Mouse (Mus musculus) adrenal gland, postnatal 14 days (tissue): ENCODE results near the gene Slc16a12. TPM values are rescaled to one million over a fixed set of nuclear protein-coding genes. Genes with fewer than 3 reads are reported as not detected.
"Not testable (repeated sequence)": the region's sequence is repeated elsewhere in the genome, so short reads cannot be mapped to it uniquely, and the experiment has no call there.

Experiments
- DNase-seq: peaks from one replicate; pipeline ENCODE4 v3.0.0; 2021; ENCODE audit warnings: mixed read lengths
- long read RNA-seq, 2 experiments: library from polyadenylated mRNA; stranded (forward); transcript quantifications; one replicate each; pipeline ENCODE4 v2.0.0; 2021
- total RNA-seq: library from RNA; stranded (reverse); gene quantifications from 2 replicates; pipeline ENCODE4 v1.2.3, GENCODE M21; 2021

Gene Slc16a12
- 0.79 and 7.7 TPM in 2 replicates for total RNA-seq
- long read RNA-seq, experiment 1: 0 reads
- long read RNA-seq, experiment 2, full-length matches to known transcripts: 4 of 6 reads
- long read RNA-seq, experiment 2, partial matches to known transcripts: 1 of 6 reads
- long read RNA-seq, experiment 2, other reads (novel, unspliced or antisense): 1 of 6 reads

- peak; percentile 49 for DNase-seq
Observed at GRCm38 (mm10) chr19:34746688-34747504, at the start of gene Slc16a12. Gene Slc16a12, minus strand, starts transcription at chr19:34747289.

GRCm38 (mm10) chr19:34796396-34796795, 49.3 kb upstream of the Slc16a12 start:
- no peak for DNase-seq

DNA sequence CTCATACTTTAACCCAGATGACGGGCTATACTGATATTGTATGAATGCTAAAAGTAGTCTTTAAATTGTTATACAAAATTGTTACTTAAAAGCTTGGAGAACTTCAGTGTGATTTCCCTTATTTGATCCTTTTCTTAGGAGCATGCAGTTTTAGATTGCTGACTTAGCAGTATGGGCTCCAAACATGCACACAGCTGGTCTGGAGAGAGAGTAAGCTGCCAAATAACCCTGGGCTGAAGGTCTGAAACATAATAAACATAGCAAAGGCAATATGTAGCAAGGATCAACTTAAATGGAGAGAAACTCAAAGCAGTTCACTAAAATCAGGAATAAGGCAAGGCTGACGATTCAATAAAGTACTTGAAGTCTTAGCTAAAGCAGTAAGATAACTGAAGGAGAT, 35.4 kb upstream of the Slc16a12 start:
- DNase-seq: no peak

GRCm38 (mm10) chr19:34778993-34779392, 31.9 kb upstream of the Slc16a12 start:
- DNase-seq: no peak

DNA sequence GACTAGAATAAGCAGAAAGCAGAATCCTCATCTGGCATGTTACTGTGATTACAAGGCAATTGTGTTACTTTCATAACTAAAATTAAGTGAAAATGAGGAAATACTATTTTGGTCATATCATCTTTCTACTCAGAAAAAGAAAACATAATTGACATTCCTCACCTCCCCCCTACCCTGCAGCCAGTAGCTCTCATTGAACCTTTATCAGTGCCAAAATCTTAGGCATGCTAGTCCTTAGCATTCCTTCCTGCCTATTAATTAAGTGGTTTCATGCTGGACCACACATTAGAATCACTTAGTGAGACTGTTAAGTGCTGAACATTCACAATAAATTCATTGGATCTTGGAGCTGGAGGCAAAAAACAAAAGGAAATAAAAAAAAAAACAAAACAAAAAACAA, 31.0 kb upstream of the Slc16a12 start:
- DNase-seq: no peak

- DNase-seq: peak; percentile 59
Observed at GRCm38 (mm10) chr19:34772775-34773174, 25.7 kb upstream of the Slc16a12 start.

DNA sequence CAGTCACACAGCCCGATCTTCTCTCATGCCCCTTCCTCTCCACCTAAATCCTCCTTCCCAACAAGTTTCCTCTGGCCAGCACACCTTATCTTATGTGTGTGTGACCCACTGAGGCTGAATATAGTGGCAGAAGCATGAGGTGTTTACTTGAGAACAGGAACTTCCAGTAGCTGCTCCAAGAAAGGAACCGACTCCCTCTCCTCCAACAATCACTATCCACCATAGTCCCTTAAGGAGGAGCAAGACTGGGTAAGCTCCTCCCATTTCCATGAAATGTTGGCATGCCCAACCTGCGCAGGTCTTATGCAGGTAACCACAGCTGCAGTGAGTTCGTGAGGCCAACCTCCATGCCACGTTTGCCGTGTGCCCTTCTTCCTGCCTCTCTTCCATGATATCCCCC, 23.7 kb upstream of the Slc16a12 start:
- DNase-seq: no peak

- no peak for DNase-seq
Observed at GRCm38 (mm10) chr19:34758754-34759153, 11.7 kb upstream of the Slc16a12 start.

DNA sequence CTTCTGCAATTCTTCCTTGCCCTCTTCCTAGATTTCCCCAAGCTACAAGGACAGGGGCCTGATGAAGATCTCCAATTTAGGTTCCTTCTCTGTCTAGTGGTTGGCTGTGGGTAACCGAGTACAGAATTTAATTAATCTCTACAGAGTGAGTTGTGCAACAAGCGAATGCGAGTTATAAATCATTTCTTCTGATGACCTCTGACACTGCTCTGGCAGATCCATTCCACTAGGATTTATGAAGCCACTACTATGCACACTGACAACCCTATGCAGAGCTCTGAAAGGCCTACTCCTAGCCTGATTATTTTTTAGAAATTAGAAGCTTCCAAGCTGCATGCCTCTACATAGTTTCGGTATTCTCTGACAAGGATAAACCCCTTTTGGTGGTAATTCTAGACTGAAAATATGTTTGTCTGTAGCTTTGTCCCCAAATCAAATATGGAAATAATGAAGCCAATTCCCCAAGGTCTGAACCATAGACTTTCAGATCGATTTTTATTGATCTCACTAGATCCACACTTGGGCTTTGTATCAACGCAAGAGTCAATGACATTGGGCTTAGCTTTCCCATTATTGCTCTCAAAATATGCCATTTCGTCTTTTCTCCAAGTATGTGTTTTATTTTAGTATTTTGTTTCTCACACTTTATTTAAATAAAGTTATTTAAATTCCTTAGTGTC, 9.6 kb upstream of the Slc16a12 start:
- DNase-seq: no peak

- DNase-seq: no peak
Observed at GRCm38 (mm10) chr19:34755680-34756079, 8.6 kb upstream of the Slc16a12 start.

- no peak for DNase-seq
Observed at GRCm38 (mm10) chr19:34753243-34753642, 6.2 kb upstream of the Slc16a12 start.

DNA sequence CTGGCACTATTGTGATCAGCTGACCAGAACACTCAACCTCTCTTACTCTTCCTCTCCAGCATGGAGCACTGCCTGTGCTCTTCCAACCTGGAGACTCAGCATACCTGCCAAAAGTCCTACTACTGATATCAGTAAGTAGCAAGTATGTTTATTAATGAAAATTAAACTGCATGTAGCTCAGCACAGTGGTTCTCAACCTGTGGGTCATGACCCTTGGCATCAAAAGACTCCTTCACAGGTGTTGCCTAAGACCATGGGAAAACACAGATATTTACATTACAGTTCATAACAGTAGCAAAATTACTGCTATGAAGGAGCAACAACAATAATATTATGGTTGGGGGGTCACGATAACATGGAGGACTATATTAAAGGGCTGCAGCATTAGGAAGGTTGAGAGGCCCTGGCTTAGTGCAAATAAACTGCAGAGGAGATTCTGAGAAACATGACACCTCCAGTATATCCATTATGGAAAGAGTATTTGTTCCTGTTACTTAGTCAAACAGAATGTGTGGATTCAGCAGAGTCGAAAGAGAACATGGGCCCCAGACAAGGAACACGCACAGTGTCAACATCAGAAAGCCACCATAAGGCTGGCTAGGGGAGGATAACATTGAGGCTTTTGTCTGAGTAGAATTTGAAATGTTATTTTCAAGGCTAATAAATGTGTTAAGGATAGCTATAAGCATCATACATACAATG, 5.5 kb upstream of the Slc16a12 start:
- no peak for DNase-seq

- no peak for DNase-seq
Observed at GRCm38 (mm10) chr19:34751150-34751549, 4.1 kb upstream of the Slc16a12 start.

GRCm38 (mm10) chr19:34748992-34749391, 1.9 kb upstream of the Slc16a12 start:
- DNase-seq: no peak

GRCm38 (mm10) chr19:34747969-34748368, 880 bp upstream of the Slc16a12 start:
- DNase-seq: not testable (repeated sequence)

- no peak for DNase-seq
Observed at GRCm38 (mm10) chr19:34746201-34746600, 888 bp downstream of the Slc16a12 start.

- DNase-seq: peak; percentile 18
Observed at GRCm38 (mm10) chr19:34745012-34745411, 2.1 kb downstream of the Slc16a12 start.

- no peak for DNase-seq
Observed at GRCm38 (mm10) chr19:34737916-34738315, 9.2 kb downstream of the Slc16a12 start.

DNA sequence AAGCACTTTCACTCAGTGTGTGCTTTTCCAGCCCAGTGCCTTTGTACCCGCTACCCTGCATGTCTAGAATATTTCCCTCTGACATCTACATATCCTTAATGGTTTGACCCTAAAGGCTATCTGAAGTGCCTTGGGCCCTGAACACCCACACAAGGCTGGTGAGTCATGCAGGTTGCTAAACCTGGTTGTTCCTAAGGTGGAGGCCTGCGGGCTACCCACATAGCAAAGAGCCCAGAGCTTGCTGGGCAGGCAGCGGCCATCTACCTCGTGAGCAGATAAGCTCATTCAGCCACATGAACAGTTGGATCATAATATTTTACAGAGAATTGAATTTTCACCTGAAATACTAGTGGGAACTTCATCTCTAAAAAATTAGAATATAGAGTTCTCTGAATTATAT, 11.2 kb downstream of the Slc16a12 start:
- no peak for DNase-seq

DNA sequence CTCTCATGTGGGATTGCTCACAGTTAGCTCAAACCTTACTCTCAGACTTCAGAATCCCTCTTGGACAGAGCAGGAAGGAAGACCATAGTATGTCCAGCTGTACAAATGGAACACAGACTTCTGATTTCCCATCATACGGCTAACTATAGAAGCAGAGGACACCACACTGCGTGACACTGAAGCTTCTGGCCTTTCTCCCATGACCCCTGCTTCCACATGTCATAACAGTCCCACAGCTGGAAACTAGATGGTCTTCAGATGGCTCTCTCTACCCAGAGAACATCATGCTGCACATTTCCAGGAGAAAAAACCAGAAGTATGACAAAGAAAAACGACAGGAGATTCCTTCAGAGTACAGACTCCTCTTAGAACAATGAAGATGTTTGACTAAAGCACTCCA, 14.1 kb downstream of the Slc16a12 start:
- no peak for DNase-seq

- DNase-seq: no peak
Observed at GRCm38 (mm10) chr19:34731356-34731755, 15.7 kb downstream of the Slc16a12 start.

DNA sequence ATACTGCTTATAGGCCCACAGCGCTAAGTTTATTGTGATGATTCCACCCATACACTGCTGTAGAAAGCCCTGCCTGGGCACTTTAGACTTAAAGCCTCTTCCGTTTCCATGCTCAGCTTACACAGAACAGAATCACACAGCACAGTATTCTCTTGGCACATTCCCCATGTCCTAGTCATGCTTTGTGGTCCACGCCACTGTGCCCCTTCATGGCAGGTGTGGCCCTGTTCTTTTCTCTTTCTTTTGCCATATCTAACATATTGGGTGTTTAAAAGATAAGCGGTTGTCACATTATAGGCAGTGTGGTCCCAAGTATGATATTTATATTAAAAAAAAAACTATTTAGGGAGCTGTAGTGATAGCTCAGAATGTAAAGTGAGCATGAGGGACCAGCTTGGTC, 16.5 kb downstream of the Slc16a12 start:
- no peak for DNase-seq

DNA sequence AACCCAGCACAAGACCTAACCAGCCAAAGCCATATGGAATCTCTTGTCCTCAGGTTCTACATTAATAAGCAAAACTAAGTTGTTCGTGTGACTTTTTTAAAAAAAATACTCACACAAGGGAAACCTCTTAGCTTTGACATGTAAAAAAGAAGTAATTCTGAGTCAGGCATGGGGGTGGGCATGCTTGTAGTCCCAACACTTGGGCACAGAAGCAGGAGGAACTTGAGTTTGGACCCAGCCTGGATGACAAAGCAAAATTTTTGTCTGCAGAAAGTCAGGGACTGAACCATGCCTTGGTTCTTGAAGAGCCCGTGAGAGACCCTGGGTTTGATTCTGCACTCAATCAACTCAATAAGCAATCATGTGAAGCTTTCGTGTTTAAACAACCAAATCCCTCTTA, 17.6 kb downstream of the Slc16a12 start:
- no peak for DNase-seq
